Mouse (Mus musculus) MEL (cell line): ENCODE measurements around the gene Zfp553. TPM values are rescaled to one million over a fixed set of nuclear protein-coding genes. Genes with fewer than 3 reads are reported as not detected.

ENCODE experiments used
- DNase-seq: peaks from one replicate; pipeline ENCODE4 v3.0.0; 2011; ENCODE audit warnings: low read depth, low spot score
- H3K27ac ChIP-seq: 2 replicates; pipeline ENCODE4 v1.5.1; 2012; ENCODE audit warnings: low read depth, mild to moderate bottlenecking, control low read depth, low read length, moderate library complexity; ENCODE audit not compliant: control insufficient read depth
- H3K27me3 ChIP-seq, 2 experiments: fragments of 150-350 bp in 1 of 2; sonication (generic) in 1 of 2; 2 replicates each; pipeline ENCODE4 v1.6.1; 2012; ENCODE audit warnings: low read length in 2 of 2, mild to moderate bottlenecking in 2 of 2, improper control_type of control experiment in 1 of 2, moderate library complexity in 1 of 2; ENCODE audit not compliant: insufficient read depth in 2 of 2, control insufficient read depth in 1 of 2
- H3K36me3 ChIP-seq, 2 experiments: 2 replicates each; pipeline ENCODE4 v1.6.1; 2012 to 2014; ENCODE audit warnings: low read length in 2 of 2, improper control_type of control experiment in 1 of 2, inconsistent platforms in 1 of 2, mild to moderate bottlenecking in 1 of 2; ENCODE audit not compliant: insufficient read depth in 2 of 2, control insufficient read depth in 1 of 2
- H3K4me1 ChIP-seq, 2 experiments: fragments of 150-350 bp in 1 of 2; sonication (generic) in 1 of 2; 2 replicates each; pipeline ENCODE4 v1.6.1; 2012; ENCODE audit warnings: low read length in 2 of 2, improper control_type of control experiment in 1 of 2, mild to moderate bottlenecking in 1 of 2; ENCODE audit not compliant: insufficient read depth in 2 of 2, control insufficient read depth in 1 of 2
- H3K4me3 ChIP-seq, 2 experiments: fragments of 150-350 bp in 1 of 2; sonication (generic) in 1 of 2; 2 replicates each; pipeline ENCODE4 v1.5.1; 2012; ENCODE audit warnings: low read depth in 2 of 2, low read length in 2 of 2, mild to moderate bottlenecking in 2 of 2, moderate library complexity in 2 of 2, control low read depth in 1 of 2, improper control_type of control experiment in 1 of 2; ENCODE audit not compliant: control insufficient read depth in 1 of 2, insufficient read depth in 1 of 2
- H3K79me2 ChIP-seq: 2 replicates; pipeline ENCODE4 v1.6.1; 2012; ENCODE audit warnings: mild to moderate bottlenecking, low read length, moderate library complexity; ENCODE audit not compliant: control insufficient read depth, poor library complexity, insufficient read depth
- H3K9ac ChIP-seq: 2 replicates; pipeline ENCODE4 v1.6.1; 2012; ENCODE audit warnings: low read depth, mild to moderate bottlenecking, control low read depth, low read length, moderate library complexity; ENCODE audit not compliant: control insufficient read depth, poor library complexity, severe bottlenecking
- H3K9me3 ChIP-seq: fragments of 150-350 bp; sonication (generic); replicated peaks from 2 replicates; pipeline ENCODE4 v1.6.1; 2012; ENCODE audit warnings: mild to moderate bottlenecking, low read length, improper control_type of control experiment, moderate library complexity; ENCODE audit not compliant: insufficient read depth
- CHD1 ChIP-seq: IDR thresholded peaks from 2 replicates; pipeline ENCODE4 v1.6.1; 2012; ENCODE audit warnings: low read depth, mild to moderate bottlenecking, inconsistent platforms, low read length, improper control_type of control experiment
- E2F4 ChIP-seq: IDR thresholded peaks from 2 replicates; pipeline ENCODE4 v1.6.1; 2011; ENCODE audit warnings: low read depth, low read length, improper control_type of control experiment, borderline replicate concordance
- ELF1 ChIP-seq: IDR thresholded peaks from 2 replicates; pipeline ENCODE4 v1.6.1; 2014; ENCODE audit warnings: low read depth, mild to moderate bottlenecking, inconsistent platforms, low read length, improper control_type of control experiment, moderate library complexity
- EP300 ChIP-seq, 2 experiments: IDR thresholded peaks; 2 replicates each; pipeline ENCODE4 v1.6.1; 2011; ENCODE audit warnings: improper control_type of control experiment in 2 of 2, low read length in 2 of 2, low read depth in 1 of 2, mild to moderate bottlenecking in 1 of 2
- ETS1 ChIP-seq: IDR thresholded peaks from 2 replicates; pipeline ENCODE4 v1.6.1; 2012; ENCODE audit warnings: low read depth, mild to moderate bottlenecking, inconsistent platforms, low read length, improper control_type of control experiment, moderate library complexity
- GATA1 ChIP-seq: IDR thresholded peaks from 2 replicates; pipeline ENCODE4 v1.6.1; 2011; ENCODE audit warnings: low read depth, low read length, improper control_type of control experiment
- JUND ChIP-seq: IDR thresholded peaks from 2 replicates; pipeline ENCODE4 v1.6.1; 2011; ENCODE audit warnings: low read depth, mild to moderate bottlenecking, improper control_type of control experiment, low read length
- KAT2A ChIP-seq: conservative IDR thresholded peaks from 2 replicates; pipeline ENCODE4 v1.6.1; 2012; ENCODE audit warnings: low read depth, low read length, improper control_type of control experiment, inconsistent platforms
- MAFK ChIP-seq: IDR thresholded peaks from 2 replicates; pipeline ENCODE4 v1.6.1; 2011; ENCODE audit warnings: low read depth, mild to moderate bottlenecking, low read length, improper control_type of control experiment, borderline replicate concordance
- MEF2A ChIP-seq: IDR thresholded peaks from 2 replicates; pipeline ENCODE4 v1.6.1; 2014; ENCODE audit warnings: low read depth, mild to moderate bottlenecking, inconsistent platforms, low read length, improper control_type of control experiment; ENCODE audit not compliant: poor library complexity, insufficient replicate concordance, severe bottlenecking; ENCODE audit errors: extremely low read depth
- MXI1 ChIP-seq: IDR thresholded peaks from 2 replicates; pipeline ENCODE4 v1.6.1; 2011; ENCODE audit warnings: mild to moderate bottlenecking, low read depth, low read length, improper control_type of control experiment
- MYB ChIP-seq: IDR thresholded peaks from 2 replicates; pipeline ENCODE4 v1.6.1; 2011; ENCODE audit warnings: mild to moderate bottlenecking, low read depth, low read length, improper control_type of control experiment
- MYC ChIP-seq: IDR thresholded peaks from 2 replicates; pipeline ENCODE4 v1.6.1; 2011; ENCODE audit warnings: low read depth, mild to moderate bottlenecking, low read length, improper control_type of control experiment, moderate library complexity
- POLR2A ChIP-seq, 2 experiments: IDR thresholded peaks; 2 replicates each; pipeline ENCODE4 v1.6.1; 2011 to 2012; ENCODE audit warnings: low read length in 2 of 2, mild to moderate bottlenecking in 2 of 2, control low read depth in 1 of 2, improper control_type of control experiment in 1 of 2, low read depth in 1 of 2, moderate library complexity in 1 of 2; ENCODE audit not compliant: control insufficient read depth in 1 of 2, insufficient read depth in 1 of 2, poor library complexity in 1 of 2
- POLR2AphosphoS2 ChIP-seq: IDR thresholded peaks from 2 replicates; pipeline ENCODE4 v1.6.1; 2011; ENCODE audit warnings: low read length, improper control_type of control experiment
- RCOR1 ChIP-seq: IDR thresholded peaks from 2 replicates; pipeline ENCODE4 v1.6.1; 2012; ENCODE audit warnings: low read depth, mild to moderate bottlenecking, inconsistent platforms, low read length, improper control_type of control experiment
- SIN3A ChIP-seq: IDR thresholded peaks from 2 replicates; pipeline ENCODE4 v1.6.1; 2012; ENCODE audit warnings: low read length, improper control_type of control experiment, inconsistent platforms
- TAL1 ChIP-seq: IDR thresholded peaks from 2 replicates; pipeline ENCODE4 v1.6.1; 2012; ENCODE audit warnings: mild to moderate bottlenecking, inconsistent platforms, low read length, moderate library complexity, mixed read lengths
- TBP ChIP-seq: IDR thresholded peaks from 2 replicates; pipeline ENCODE4 v1.8.0; 2011; ENCODE audit warnings: low read depth, low read length, improper control_type of control experiment
- TCF12 ChIP-seq: IDR thresholded peaks from 2 replicates; pipeline ENCODE4 v1.6.1; 2014; ENCODE audit warnings: low read depth, mild to moderate bottlenecking, inconsistent platforms, low read length, improper control_type of control experiment, moderate library complexity
- UBTF ChIP-seq: IDR thresholded peaks from 2 replicates; pipeline ENCODE4 v1.6.1; 2012; ENCODE audit warnings: low read depth, mild to moderate bottlenecking, inconsistent platforms, low read length, improper control_type of control experiment, moderate library complexity, borderline replicate concordance; ENCODE audit not compliant: insufficient read depth
- USF2 ChIP-seq, 2 experiments: IDR thresholded peaks; 2 replicates each; pipeline ENCODE4 v1.6.1; 2011 to 2012; ENCODE audit warnings: improper control_type of control experiment in 2 of 2, low read length in 2 of 2, borderline replicate concordance in 1 of 2, inconsistent platforms in 1 of 2, low read depth in 1 of 2, mild to moderate bottlenecking in 1 of 2; ENCODE audit not compliant: insufficient read depth in 1 of 2
- ZC3H11A ChIP-seq: IDR thresholded peaks from 2 replicates; pipeline ENCODE4 v1.6.1; 2012; ENCODE audit warnings: low read depth, mild to moderate bottlenecking, inconsistent platforms, low read length, improper control_type of control experiment
- ZKSCAN1 ChIP-seq: IDR thresholded peaks from 2 replicates; pipeline ENCODE4 v1.6.1; 2012; ENCODE audit warnings: low read depth, mild to moderate bottlenecking, inconsistent platforms, low read length, improper control_type of control experiment, moderate library complexity
- ZMIZ1 ChIP-seq: IDR thresholded peaks from 2 replicates; pipeline ENCODE4 v1.6.1; 2012; ENCODE audit warnings: low read depth, mild to moderate bottlenecking, inconsistent platforms, low read length, improper control_type of control experiment, moderate library complexity
- polyA plus RNA-seq, 2 experiments: library from polyadenylated mRNA; stranded (reverse) in 1 of 2; unstranded in 1 of 2; fragments of >175 nt in 1 of 2; fragments of >200 nt in 1 of 2; gene quantifications; 2 replicates each; pipeline versions ENCODE4 v1.2.1 to v1.2.4; 2012; ENCODE audit warnings: low replicate concordance in 2 of 2, low read depth in 1 of 2; ENCODE audit not compliant: insufficient read length in 2 of 2, insufficient read depth in 1 of 2, missing spikeins in 1 of 2
- total RNA-seq: library from RNA; depleted of rRNA; stranded (reverse); fragments of 300-350 nt; gene quantifications from 2 replicates; pipeline ENCODE4 v1.2.3, GENCODE M21; 2012

Zfp553 gene
- total and polyA plus RNA-seq, 3 experiments, result 14.6 to 19.0 TPM; not detected in 1

- TF ChIP-seq POLR2A (IDR thresholded peaks at IDR 0.05; ENCODE audit: control insufficient read depth in 1 of 2, insufficient read depth in 1 of 2, low read depth in 1 of 2, low read length in 2 of 2, poor library complexity in 1 of 2) (no peak; a peak in 1 of 4 replicates), TAL1 (no peak), MYB (no peak), TBP (no peak), TCF12 (no peak), ELF1 (no peak), CHD1 (peak; percentile 92; the same call in 1 of the 2 replicates), MEF2A (no peak), ETS1 (no peak), JUND (no peak), UBTF (no peak), MAFK (no peak)
Measured at GRCm38 (mm10) chr7:127231826-127232621, 837 bp upstream of the Zfp553 start (continued).

- Histone ChIP-seq H3K36me3 (peaks cover 0 to 14% of the 10 kb centered on the region in 2 experiments; a peak in 3 of 4 replicates), H3K9me3 (no peaks in the 10 kb centered on the region), H3K4me3 (peak overlapping the region; percentile 80 to 83), H3K9ac (peak overlapping the region; percentile 94), H3K27ac (peak overlapping the region; percentile 74), H3K4me1 (peaks cover 2 to 20% of the 10 kb centered on the region in 2 experiments; a peak in 3 of 4 replicates), H3K27me3 (no peaks in the 10 kb centered on the region), H3K79me2 (peaks cover 37% of the 10 kb centered on the region)
- peak; percentile 15; the same call in 1 of the 2 replicates for TF ChIP-seq MXI1
- TF ChIP-seq MYC, result no peak
- TF ChIP-seq ZKSCAN1, result peak; percentile 91
- peak; percentile 71 for DNase-seq
Measured at GRCm38 (mm10) chr7:127233368-127233749, 498 bp downstream of the Zfp553 start.

GRCm38 (mm10) chr7:127233765-127234164 lies 904 bp downstream of the Zfp553 start:
- Histone ChIP-seq H3K79me2 (peaks cover 37% of the 10 kb centered on the region), H3K9me3 (no peaks in the 10 kb centered on the region), H3K27me3 (no peaks in the 10 kb centered on the region), H3K4me1 (peaks cover 2 to 18% of the 10 kb centered on the region in 2 experiments; a peak in 3 of 4 replicates), H3K36me3 (peaks cover 0 to 14% of the 10 kb centered on the region in 2 experiments; a peak in 3 of 4 replicates), H3K4me3 (peak overlapping the region; percentile 80 to 83)
- peak; percentile 73 for DNase-seq
- no peak for TF ChIP-seq POLR2AphosphoS2
- no peak for TF ChIP-seq TBP
- TF ChIP-seq ZC3H11A, result no peak
- no peak for TF ChIP-seq KAT2A
- peak; percentile 79 for TF ChIP-seq RCOR1
- no peak for TF ChIP-seq ELF1
- TF ChIP-seq GATA1, result peak; percentile 71; the same call in 1 of the 2 replicates
- peak in 1 of 2 experiments; percentile 62 for TF ChIP-seq EP300 (IDR thresholded peaks at IDR 0.05; ENCODE audit: low read depth in 1 of 2, low read length in 2 of 2)
- no peak for TF ChIP-seq E2F4
- TF ChIP-seq TAL1, result peak; percentile 53
- TF ChIP-seq ETS1, result peak; percentile 49; the same call in 1 of the 2 replicates
- 0 out of 2 replicates have a peak, but pooled peaks have one; percentile 13 for TF ChIP-seq MYC
- TF ChIP-seq TCF12, result 0 out of 2 replicates have a peak, but pooled peaks have one; percentile 38
- TF ChIP-seq SIN3A, result peak; percentile 49; the same call in 1 of the 2 replicates
- TF ChIP-seq USF2 (IDR thresholded peaks at IDR 0.05; ENCODE audit: borderline replicate concordance in 1 of 2, insufficient read depth in 1 of 2, low read depth in 1 of 2, low read length in 2 of 2), result no peak
- TF ChIP-seq MXI1, result peak; percentile 35
- TF ChIP-seq ZMIZ1, result no peak
- TF ChIP-seq, all 39 proteins: peak for 9
- Histone ChIP-seq H3K27ac (peak overlapping the region; percentile 74), H3K9ac (peak overlapping the region; percentile 94)
